Mouse (Mus musculus) testis, adult 10 weeks (tissue): ENCODE data around the gene Hgf. TPM values are rescaled to one million over a fixed set of nuclear protein-coding genes. Genes with fewer than 3 reads are reported as not detected.

Source experiments
- polyA plus RNA-seq: library from polyadenylated mRNA; stranded (reverse); fragments of 350-450 nt; fragmentation: Illumina TruSeq; extraction: RNeasy Lipid Tissue Mini Kit (QIAGEN cat#74804); gene quantifications from one replicate; pipeline ENCODE4 v1.2.3, GENCODE M21; 2014; ENCODE audit warnings: low read depth, low replicate concordance

Gene Hgf
- polyA plus RNA-seq: 1.2 TPM

GRCm38 (mm10) chr5:16553304-16554047, at the start of gene Hgf:
Gene Hgf (plus strand): TSS chr5:16553495.

Other genes starting within 250 kb of the Hgf start
- gene Gm28710, start 238.3 kb downstream of the Hgf start, polyA plus RNA-seq: 5.0 TPM